ENCODE assay signal across 27 mouse cellular contexts in genomic region chr12:69744138-69744537, GRCm38 (mm10). TPM values are rescaled to one million over a fixed set of nuclear protein-coding genes. Genes with fewer than 3 reads are reported as not detected.
DNase-seq lines count a peak whose midpoint lies in the region; ATAC-seq and TF ChIP-seq lines count a peak whose summit lies in the region.
"Had no signal": no experiment of that assay in that cellular context is flagged by ENCODE, and none has a peak within 500 bp of the region (broad histone marks: within the 10 kb centered on the region; RNA-seq: fewer than 3 reads in every experiment).

No protein-coding gene starts in this region.

- POLR2A ChIA-PET in Patski (lab: Charles Lee) = no interaction called here

- TF ChIP-seq CTCF in lung, postnatal 0 days (IDR thresholded peaks at IDR 0.05) = no peak
- TF ChIP-seq CTCF in Patski (IDR thresholded peaks at IDR 0.05) = no peak

- CTCF ChIA-PET in Patski (lab: Charles Lee) = no interaction called here

- H3K4me1 ChIP-seq in lung, postnatal 0 days (ENCODE audit: insufficient read depth, low read depth, low read length) = no peaks in the 10 kb centered on the region
- no peaks in the 10 kb centered on the region for H3K4me1 ChIP-seq in kidney, embryonic 14.5 days (ENCODE audit: control insufficient read depth, insufficient read depth, low read length)
- H3K4me1 ChIP-seq: forebrain, embryonic 10.5 days; forebrain, embryonic 13.5 days; heart, embryonic 10.5 days; hindbrain, embryonic 12.5 days; hindbrain, embryonic 15.5 days had no signal

- H3K27ac ChIP-seq in lung, postnatal 0 days (ENCODE audit: low read length) = no peak overlapping the region
- no peak overlapping the region for H3K27ac ChIP-seq in kidney, embryonic 14.5 days (ENCODE audit: low read depth, low read length)
- H3K27ac ChIP-seq: embryonic facial prominence, embryonic 10.5 days; embryonic facial prominence, embryonic 13.5 days; forebrain, embryonic 10.5 days; forebrain, embryonic 13.5 days; heart, adult 2 months; heart, embryonic 10.5 days; hindbrain, embryonic 12.5 days; hindbrain, embryonic 15.5 days had no signal

- 43% methylated on average over 5 of the region's 5 CpGs for WGBS in lung, postnatal 0 days
- 84% methylated on average over 5 of the region's 5 CpGs for WGBS in kidney, embryonic 14.5 days

- no peak for TF ChIP-seq EP300 in lung, postnatal 0 days (IDR thresholded peaks at IDR 0.05)

- DNase-seq in frontal cortex, postnatal 14 days (ENCODE audit: low spot score in 2 of 2) = no peak
- no peak for DNase-seq in lung, postnatal 0 days (ENCODE audit: low spot score)
- no peak for DNase-seq in lung, postnatal 25 days (ENCODE audit: low spot score)
- peak; percentile 69 for DNase-seq in 3134 (ENCODE audit: extremely low read depth, insufficient read length, low spot score)
- DNase-seq in Patski (ENCODE audit: low read depth, low spot score) = no peak
- DNase-seq in Muller cell, postnatal 12 days (ENCODE audit: inconsistent ontology term) = no peak
- DNase-seq: adrenal gland, adult 2 months; adrenal gland, postnatal 14 days; cerebellum, adult 11-12 months; cerebellum, adult 8-10 months; cerebellum, postnatal 10 days; cerebellum, postnatal 36 days; embryo, embryonic 11 days; gastrocnemius, postnatal 25 days; heart, adult 2 months had no signal

- H3K36me3 ChIP-seq in lung, postnatal 0 days (ENCODE audit: insufficient read depth, low read length) = no peaks in the 10 kb centered on the region
- H3K36me3 ChIP-seq in kidney, embryonic 14.5 days (ENCODE audit: control insufficient read depth, insufficient read depth, low read length) = no peaks in the 10 kb centered on the region; the same call in 1 of the 2 replicates
- H3K36me3 ChIP-seq: embryonic facial prominence, embryonic 10.5 days; embryonic facial prominence, embryonic 13.5 days; forebrain, embryonic 10.5 days had no signal

- in situ Hi-C loops in Patski (cut with MboI; ENCODE audit: low pct_unique_long_range_greater_than_20kb) = loop anchor here (10.0 to 25.0 kb wide), 2 partner anchors 311 to 693 kb away; no protein-coding TSS in a partner anchor

- H3K27me3 ChIP-seq in lung, postnatal 0 days (replicated peaks; ENCODE audit: insufficient read depth, low read length) = no peaks in the 10 kb centered on the region
- H3K27me3 ChIP-seq in Patski = no peaks in the 10 kb centered on the region
- H3K27me3 ChIP-seq in kidney, embryonic 14.5 days (ENCODE audit: control insufficient read depth, insufficient read depth, low read length) = no peaks in the 10 kb centered on the region
- H3K27me3 ChIP-seq: embryonic facial prominence, embryonic 13.5 days; forebrain, embryonic 13.5 days; hindbrain, embryonic 12.5 days; hindbrain, embryonic 15.5 days had no signal

- H3K4me2 ChIP-seq in lung, postnatal 0 days (replicated peaks; ENCODE audit: low read depth, low read length) = no peak overlapping the region
- no peak overlapping the region for H3K4me2 ChIP-seq in kidney, embryonic 14.5 days (replicated peaks; ENCODE audit: low read depth, low read length)
- H3K4me2 ChIP-seq: embryonic facial prominence, embryonic 13.5 days; forebrain, embryonic 13.5 days; hindbrain, embryonic 12.5 days; hindbrain, embryonic 15.5 days had no signal

- ATAC-seq in frontal cortex, adult (ENCODE audit: low TSS enrichment) = peak; percentile 87
- ATAC-seq in lung, postnatal 0 days = peak; percentile 54
- ATAC-seq in Patski = peak; percentile 76
- no peak for ATAC-seq in kidney, embryonic 14.5 days (ENCODE audit: low FRiP score, low TSS enrichment)
- ATAC-seq: CD4-positive, CD25-positive, alpha-beta regulatory T cell, adult 4 months; forebrain, embryonic 13.5 days; forebrain, embryonic 16.5 days had no signal

- no peak overlapping the region for H3K9ac ChIP-seq in lung, postnatal 0 days (replicated peaks; ENCODE audit: low read depth)
- no peak overlapping the region for H3K9ac ChIP-seq in kidney, embryonic 14.5 days (ENCODE audit: low read depth, low read length)
- H3K9ac ChIP-seq: embryonic facial prominence, embryonic 13.5 days; forebrain, embryonic 13.5 days; hindbrain, embryonic 12.5 days; hindbrain, embryonic 15.5 days had no signal

- H3K9me3 ChIP-seq in lung, postnatal 0 days (ENCODE audit: low read length) = no peaks in the 10 kb centered on the region
- no peaks in the 10 kb centered on the region for H3K9me3 ChIP-seq in kidney, embryonic 14.5 days (ENCODE audit: control insufficient read depth, low read length)
- H3K9me3 ChIP-seq: embryonic facial prominence, embryonic 10.5 days; embryonic facial prominence, embryonic 13.5 days; forebrain, embryonic 10.5 days; forebrain, embryonic 13.5 days; heart, embryonic 10.5 days; hindbrain, embryonic 12.5 days; hindbrain, embryonic 15.5 days had no signal

- no peak overlapping the region for H3K4me3 ChIP-seq in lung, postnatal 0 days (ENCODE audit: low read depth, low read length)
- H3K4me3 ChIP-seq in kidney, embryonic 14.5 days (ENCODE audit: low read length) = no peak overlapping the region
- H3K4me3 ChIP-seq: embryonic facial prominence, embryonic 10.5 days; embryonic facial prominence, embryonic 13.5 days; forebrain, embryonic 10.5 days; forebrain, embryonic 13.5 days; heart, adult 2 months; heart, embryonic 10.5 days; hindbrain, embryonic 12.5 days; hindbrain, embryonic 15.5 days had no signal

RNA-seq across cellular contexts. Expression of gene Atp5s, which starts 19.4 kb away (rescaled TPM):
- 18.5 and 21.4 TPM in 2 replicates for polyA plus RNA-seq in lung, postnatal 0 days (2015; fragmentation: Nextera tagmentation; extraction: Ambion mirVana)
- polyA plus RNA-seq in Patski (2021) = 19.8 TPM
- polyA plus RNA-seq in kidney, embryonic 14.5 days (2014; fragmentation: Nextera tagmentation; extraction: Ambion mirVana) = 29.4 and 37.6 TPM in 2 replicates

RNA-seq across cellular contexts. Expression of gene L2hgdh, which starts 19.5 kb away (rescaled TPM):
- 3.7 and 4.5 TPM in 2 replicates for polyA plus RNA-seq in lung, postnatal 0 days (2015; fragmentation: Nextera tagmentation; extraction: Ambion mirVana)
- 10.6 TPM for polyA plus RNA-seq in Patski (2021)
- polyA plus RNA-seq in kidney, embryonic 14.5 days (2014; fragmentation: Nextera tagmentation; extraction: Ambion mirVana) = 12.6 and 19.5 TPM in 2 replicates

RNA-seq across cellular contexts. Expression of gene Cdkl1, which starts 46.9 kb away (rescaled TPM):
- polyA plus RNA-seq in lung, postnatal 0 days (2015; fragmentation: Nextera tagmentation; extraction: Ambion mirVana) = 2.7 and 3.1 TPM in 2 replicates
- 1.3 TPM for polyA plus RNA-seq in Patski (2021)
- 11.6 and 20.7 TPM in 2 replicates for polyA plus RNA-seq in kidney, embryonic 14.5 days (2014; fragmentation: Nextera tagmentation; extraction: Ambion mirVana)
- polyA plus RNA-seq: C2C12; CD4-positive, CD25-positive, alpha-beta regulatory T cell, adult 4 months had no signal
